Mouse (Mus musculus): ENCODE measurements around the gene Olfr1158. TPM values are rescaled to one million over a fixed set of nuclear protein-coding genes. Genes with fewer than 3 reads are reported as not detected.

Gene Olfr1158
- total RNA-seq (2023), result not detected

DNA sequence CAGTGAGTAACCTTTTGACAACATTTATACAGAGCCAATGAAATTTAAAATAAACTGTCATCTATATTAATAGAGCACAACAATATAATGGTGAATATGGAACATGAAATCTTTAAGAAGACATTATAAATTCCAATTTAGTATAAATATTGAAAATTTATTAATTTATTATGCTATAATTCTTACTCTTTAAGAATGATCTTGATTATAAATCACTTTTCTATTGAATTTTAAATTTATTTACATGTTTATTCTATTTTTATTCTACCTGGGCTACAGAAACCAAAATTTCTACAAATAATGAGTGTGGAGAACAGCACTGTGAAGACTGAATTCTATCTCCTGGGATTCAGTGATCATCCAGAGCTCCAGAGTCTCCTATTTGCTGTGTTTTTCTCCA lies at the start of gene Olfr1158:
TSS of gene Olfr1158 (plus strand) at position 301 of the 400 bp plus-strand sequence.

DNA sequence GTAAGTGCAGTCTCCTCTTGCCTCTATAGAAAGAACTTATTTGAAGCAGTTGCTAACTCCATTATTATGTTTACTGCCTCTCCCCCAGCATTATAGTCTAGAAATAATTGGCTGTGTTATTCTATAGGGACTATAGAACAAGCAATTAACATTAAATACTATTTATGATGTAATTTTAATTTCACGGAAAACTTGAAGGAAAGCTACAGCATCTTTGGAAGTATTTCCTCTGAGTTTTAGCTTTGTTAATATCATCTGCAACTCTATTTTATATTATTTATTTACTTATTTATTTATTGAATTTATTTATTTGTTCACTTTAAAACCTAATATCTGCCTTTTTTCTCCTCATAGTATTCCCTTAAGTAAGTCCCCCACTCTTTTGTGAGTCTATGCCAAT lies 44.9 kb upstream of the Olfr1158 start, which contains the start of gene Olfr1155:
TSS of gene Olfr1155 (minus strand) at position 101 of the 400 bp plus-strand sequence.

DNA sequence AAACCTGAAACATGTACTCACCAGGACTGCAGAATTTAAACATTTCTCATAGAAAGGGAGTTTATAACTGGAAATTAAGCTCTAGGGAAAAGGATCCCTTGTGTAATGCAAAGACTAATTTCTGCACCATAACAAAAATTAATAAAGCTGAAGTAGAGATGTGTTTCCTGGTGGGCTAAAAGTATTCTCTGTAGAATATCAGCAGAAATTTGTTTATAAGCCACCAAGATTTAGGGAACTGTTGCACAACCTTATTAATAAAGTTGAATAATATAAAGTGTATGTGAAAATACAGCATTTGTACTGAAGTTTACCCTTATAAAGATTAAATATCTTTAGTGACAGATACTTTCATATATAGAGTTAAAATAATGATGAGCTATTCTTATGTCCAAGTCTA lies 36.9 kb upstream of the Olfr1158 start, which contains the start of gene Olfr1156:
TSS of gene Olfr1156 (minus strand) at position 101 of the 400 bp plus-strand sequence.

GRCm38 (mm10) chr2:87968199-87968598 lies 21.7 kb upstream of the Olfr1158 start, which contains the start of gene Olfr1157:
TSS of gene Olfr1157 (minus strand) at chr2:87968299.

GRCm38 (mm10) chr2:87974563-87974962 lies 15.3 kb upstream of the Olfr1158 start, which contains the start of gene Olfr74:
TSS of gene Olfr74 (minus strand) at chr2:87974663.

GRCm38 (mm10) chr2:88007515-88008318 lies 17.8 kb downstream of the Olfr1158 start, which contains the start of gene Olfr1160:
TSS of gene Olfr1160 (minus strand) at chr2:88008268.

DNA sequence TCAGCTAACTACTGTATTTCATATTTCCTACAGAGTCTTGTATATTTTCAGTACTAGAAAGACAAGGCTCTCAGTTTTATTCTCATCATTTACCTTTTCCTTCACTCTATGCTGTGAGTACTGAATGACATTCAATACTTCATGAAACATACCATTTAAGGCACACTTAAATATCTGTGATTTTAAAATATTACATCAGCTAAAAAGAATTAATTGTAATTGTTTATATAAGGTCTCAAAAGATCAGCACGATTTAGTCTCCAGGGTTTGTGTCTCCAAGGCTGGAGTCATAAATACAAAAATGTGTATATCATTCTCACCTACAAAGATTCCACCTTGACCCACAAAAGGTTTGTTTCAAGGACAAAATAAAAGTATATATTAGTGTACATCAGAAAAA lies 32.6 kb downstream of the Olfr1158 start, which contains the start of gene Olfr1161:
TSS of gene Olfr1161 (plus strand) at position 301 of the 400 bp plus-strand sequence.

GRCm38 (mm10) chr2:88037599-88037998 lies 47.7 kb downstream of the Olfr1158 start, which contains the start of gene Olfr73:
TSS of gene Olfr73 (minus strand) at chr2:88037699.

Other genes starting within 250 kb of the Olfr1158 start
- not detected for gene Olfr1140, start 246.4 kb upstream of the Olfr1158 start, total RNA-seq (2023)
- not detected for gene Olfr1141, start 236.1 kb upstream of the Olfr1158 start, total RNA-seq (2023)
- gene Olfr152, start 210.6 kb upstream of the Olfr1158 start, total RNA-seq (2023), result not detected
- not detected for gene Olfr1143, start 189.5 kb upstream of the Olfr1158 start, total RNA-seq (2023)
- gene Olfr1145, start 180.3 kb upstream of the Olfr1158 start, total RNA-seq (2023), result not detected
- not detected for gene Olfr1148, start 159.6 kb upstream of the Olfr1158 start, total RNA-seq (2023)
- not detected for gene Olfr1150-ps1, start 146.1 kb upstream of the Olfr1158 start, total RNA-seq (2023)
- gene Olfr1151, start 134.3 kb upstream of the Olfr1158 start, total RNA-seq (2023), result not detected
- not detected for gene Olfr1152, start 123.6 kb upstream of the Olfr1158 start, total RNA-seq (2023)
- gene Olfr1153, start 95.2 kb upstream of the Olfr1158 start, total RNA-seq (2023), result not detected
- gene Olfr1154, start 84.9 kb upstream of the Olfr1158 start, total RNA-seq (2023), result not detected
- gene Olfr1155, start 45.0 kb upstream of the Olfr1158 start, total RNA-seq (2023), result not detected
- not detected for gene Olfr1156, start 37.0 kb upstream of the Olfr1158 start, total RNA-seq (2023)
- not detected for gene Olfr1157, start 21.8 kb upstream of the Olfr1158 start, total RNA-seq (2023)
- not detected for gene Olfr74, start 15.4 kb upstream of the Olfr1158 start, total RNA-seq (2023)
- not detected for gene Olfr1160, start 18.2 kb downstream of the Olfr1158 start, total RNA-seq (2023)
- gene Olfr1161, start 32.7 kb downstream of the Olfr1158 start, total RNA-seq (2023), result not detected
- not detected for gene Olfr73, start 47.6 kb downstream of the Olfr1158 start, total RNA-seq (2023)
- not detected for gene Olfr1162, start 61.0 kb downstream of the Olfr1158 start, total RNA-seq (2023)
- gene Olfr1163, start 81.7 kb downstream of the Olfr1158 start, total RNA-seq (2023), result not detected
- not detected for gene Olfr1164, start 103.9 kb downstream of the Olfr1158 start, total RNA-seq (2023)
- not detected for gene Olfr1166, start 138.2 kb downstream of the Olfr1158 start, total RNA-seq (2023)
- gene Olfr1167, start 165.1 kb downstream of the Olfr1158 start, total RNA-seq (2023), result not detected
- gene Olfr1168, start 191.8 kb downstream of the Olfr1158 start, total RNA-seq (2023), result not detected
- gene Olfr1170, start 238.2 kb downstream of the Olfr1158 start, total RNA-seq (2023), result not detected